Mouse (Mus musculus) midbrain, postnatal 0 days (tissue): ENCODE measurements around the gene Pnldc1. TPM values are rescaled to one million over a fixed set of nuclear protein-coding genes. Genes with fewer than 3 reads are reported as not detected.

Experiments used
- ATAC-seq: fragments of 200-750 bp; cut with Nextera tagmentation; 2 replicates; pipeline ENCODE4 v1.8.0; 2017; ENCODE audit warnings: moderate number of reproducible peaks, mild to moderate bottlenecking, moderate TSS enrichment, moderate library complexity; ENCODE audit not compliant: low FRiP score
- DNase-seq: peaks from one replicate; pipeline ENCODE4 v3.0.0-alpha.2; 2015; ENCODE audit warnings: low spot score
- H3K27ac ChIP-seq: fragments of 300-500 bp; sonication (generic); 2 replicates; pipeline ENCODE4 v1.5.1; 2014; ENCODE audit warnings: low read depth, mild to moderate bottlenecking, low read length, mixed read lengths
- H3K27me3 ChIP-seq: fragments of 300-500 bp; sonication (generic); 2 replicates; pipeline ENCODE4 v1.6.1; 2014; ENCODE audit warnings: low read length, control low read depth, mixed read lengths; ENCODE audit not compliant: insufficient read depth
- H3K36me3 ChIP-seq: fragments of 300-500 bp; sonication (generic); 2 replicates; pipeline ENCODE4 v1.6.1; 2014; ENCODE audit warnings: low read length, control low read depth, mixed read lengths; ENCODE audit not compliant: insufficient read depth
- H3K4me1 ChIP-seq: fragments of 300-500 bp; sonication (generic); 2 replicates; pipeline ENCODE4 v1.6.1; 2014; ENCODE audit warnings: mild to moderate bottlenecking, control low read depth, antibody characterized with exemption, low read length, mixed read lengths; ENCODE audit not compliant: insufficient read depth
- H3K4me2 ChIP-seq: fragments of 300-500 bp; sonication (generic); 2 replicates; pipeline ENCODE4 v1.6.1; 2014; ENCODE audit warnings: low read depth, mild to moderate bottlenecking, low read length, mixed read lengths; ENCODE audit not compliant: poor library complexity, severe bottlenecking
- H3K4me3 ChIP-seq: fragments of 300-500 bp; sonication (generic); 2 replicates; pipeline ENCODE4 v1.5.1; 2014; ENCODE audit warnings: low read depth, mild to moderate bottlenecking, low read length, moderate library complexity
- H3K9ac ChIP-seq: fragments of 300-500 bp; sonication (generic); replicated peaks from 2 replicates; pipeline ENCODE4 v1.6.1; 2014; ENCODE audit warnings: mild to moderate bottlenecking, low read length, moderate library complexity, mixed read lengths; ENCODE audit not compliant: poor library complexity, severe bottlenecking
- H3K9me3 ChIP-seq: fragments of 300-500 bp; sonication (generic); 2 replicates; pipeline ENCODE4 v1.6.1; 2016; ENCODE audit warnings: low read length, control low read depth
- CTCF ChIP-seq: IDR thresholded peaks from 2 replicates; pipeline ENCODE4 v1.5.1; 2016; ENCODE audit warnings: antibody characterized with exemption, mild to moderate bottlenecking
- WGBS: fragments of 180-500 bp; shearing (Covaris S2); extraction: QIAGEN DNeasy Blood & Tissue Kit; methylation state at CpG from one replicate; pipeline ENCODE4 v1.1.7; 2014; 5-methylcytosine and 5-hydroxymethylcytosine counted together
- polyA plus RNA-seq: library from polyadenylated mRNA; unstranded; fragments of >200 nt; fragmentation: Nextera tagmentation; extraction: Ambion mirVana; gene quantifications from 2 replicates; pipeline ENCODE4 v1.2.1, GENCODE M21; 2015
- total RNA-seq: library from RNA; depleted of rRNA; stranded (reverse); fragments of >200 nt; gene quantifications from 2 replicates; pipeline ENCODE4 v1.2.3, GENCODE M21; 2014

Pnldc1 gene
- total and polyA plus RNA-seq, 2 experiments from 2014 or later, result 0.88 to 1.1 TPM

DNA sequence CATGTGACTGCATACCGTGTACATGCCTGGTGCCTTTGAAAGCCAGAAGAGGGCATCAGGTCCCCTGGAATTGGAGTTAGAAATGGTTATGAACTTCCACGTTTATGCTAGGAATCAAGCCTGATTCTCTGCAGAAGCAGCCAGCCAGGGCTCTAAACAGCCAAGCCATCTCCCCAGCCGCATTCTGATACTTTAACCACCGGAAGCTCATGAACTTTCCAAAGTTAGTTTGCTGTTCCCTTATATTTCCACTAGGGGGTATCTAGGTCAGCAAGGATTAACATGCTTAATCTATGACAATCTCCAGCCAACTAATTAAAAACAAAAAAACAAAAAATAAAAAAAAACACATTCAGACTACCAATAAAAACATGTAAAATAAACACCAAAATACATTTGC is 52.0 kb downstream of the Pnldc1 start:
- H3K4me3 ChIP-seq, result no peak overlapping the region
- H3K4me2 ChIP-seq, result no peak overlapping the region
- no peaks in the 10 kb centered on the region for H3K4me1 ChIP-seq
- no peak overlapping the region for H3K9ac ChIP-seq
- TF ChIP-seq CTCF, result peak; percentile 55
- DNase-seq (peak; percentile 11), ATAC-seq (no peak)
- no peak overlapping the region for H3K27ac ChIP-seq
- no peaks in the 10 kb centered on the region for H3K9me3 ChIP-seq
- WGBS, result 41% methylated on average over 4 of the region's 4 CpGs
- no peaks in the 10 kb centered on the region for H3K27me3 ChIP-seq
- H3K36me3 ChIP-seq, result no peaks in the 10 kb centered on the region

- ATAC-seq, result no peak
- no peaks in the 10 kb centered on the region for H3K4me1 ChIP-seq
- TF ChIP-seq CTCF, result no peak
- H3K36me3 ChIP-seq, result no peaks in the 10 kb centered on the region
- no peak overlapping the region for H3K4me3 ChIP-seq
- no peak overlapping the region for H3K4me2 ChIP-seq
- 57% methylated on average over 3 of the region's 3 CpGs for WGBS
- DNase-seq, result no peak
- no peak overlapping the region for H3K27ac ChIP-seq
- H3K27me3 ChIP-seq, result no peaks in the 10 kb centered on the region
- no peaks in the 10 kb centered on the region for H3K9me3 ChIP-seq
- no peak overlapping the region for H3K9ac ChIP-seq
These were observed 52.6 kb downstream of the Pnldc1 start for GRCm38 (mm10) chr17:12857395-12857794.

- no peak for DNase-seq
- ATAC-seq, result no peak
- Histone ChIP-seq H3K9me3 (no peaks in the 10 kb centered on the region), H3K4me3 (no peak overlapping the region), H3K36me3 (no peaks in the 10 kb centered on the region), H3K27ac (no peak overlapping the region), H3K4me1 (no peaks in the 10 kb centered on the region), H3K9ac (no peak overlapping the region), H3K4me2 (no peak overlapping the region), H3K27me3 (no peaks in the 10 kb centered on the region)
- no peak for TF ChIP-seq CTCF
- WGBS, result 93% methylated on average over 11 of the region's 11 CpGs
These were observed 55.6 kb downstream of the Pnldc1 start for GRCm38 (mm10) chr17:12854386-12854785.

GRCm38 (mm10) chr17:12853821-12854220 is 56.2 kb downstream of the Pnldc1 start:
- 81% methylated on average over 2 of the region's 2 CpGs for WGBS
- Histone ChIP-seq H3K4me1 (no peaks in the 10 kb centered on the region), H3K9ac (no peak overlapping the region), H3K36me3 (no peaks in the 10 kb centered on the region), H3K9me3 (no peaks in the 10 kb centered on the region), H3K4me3 (no peak overlapping the region), H3K4me2 (no peak overlapping the region), H3K27ac (no peak overlapping the region), H3K27me3 (no peaks in the 10 kb centered on the region)
- ATAC-seq, result no peak
- no peak for DNase-seq
- no peak for TF ChIP-seq CTCF

DNA sequence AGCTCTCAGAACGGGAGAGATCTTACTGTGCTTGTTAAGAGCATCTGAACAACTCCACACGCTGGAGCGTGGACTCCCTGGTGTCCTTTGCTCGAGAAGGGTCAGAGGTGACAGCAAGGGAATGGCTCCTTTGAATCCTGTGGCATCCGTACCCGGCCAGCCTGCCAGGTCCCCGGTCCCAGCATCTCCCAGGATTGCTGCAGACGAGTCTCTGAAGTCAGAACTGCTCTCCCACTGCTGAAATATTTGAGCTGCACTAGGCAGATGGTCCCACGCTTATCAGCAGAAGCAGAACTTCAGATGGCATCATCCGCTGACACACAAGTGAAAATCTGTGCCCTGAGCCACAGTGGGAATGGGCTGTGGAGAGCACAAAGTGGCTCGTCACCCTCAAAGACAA is 58.3 kb downstream of the Pnldc1 start:
- Histone ChIP-seq H3K4me3 (no peak overlapping the region), H3K27ac (no peak overlapping the region), H3K27me3 (no peaks in the 10 kb centered on the region), H3K4me1 (no peaks in the 10 kb centered on the region), H3K9me3 (no peaks in the 10 kb centered on the region), H3K4me2 (no peak overlapping the region), H3K9ac (no peak overlapping the region), H3K36me3 (no peaks in the 10 kb centered on the region)
- 70% methylated on average over 11 of the region's 11 CpGs for WGBS
- DNase-seq (no peak), ATAC-seq (no peak)
- TF ChIP-seq CTCF, result no peak

- DNase-seq (no peak), ATAC-seq (no peak)
- Histone ChIP-seq H3K9ac (no peak overlapping the region), H3K9me3 (no peaks in the 10 kb centered on the region), H3K27me3 (no peaks in the 10 kb centered on the region), H3K27ac (no peak overlapping the region), H3K4me3 (no peak overlapping the region), H3K4me1 (no peaks in the 10 kb centered on the region), H3K36me3 (no peaks in the 10 kb centered on the region), H3K4me2 (no peak overlapping the region)
- TF ChIP-seq CTCF, result no peak
- WGBS, result 86% methylated on average over 8 of the region's 8 CpGs
These were observed 60.1 kb downstream of the Pnldc1 start for GRCm38 (mm10) chr17:12849778-12850382.
